Mouse (Mus musculus) kidney, postnatal 14 days (tissue): ENCODE measurements around the gene Pax3.

Source experiments
- DNase-seq: peaks from one replicate; pipeline ENCODE4 v3.0.0; 2022; ENCODE audit warnings: mixed read lengths

The Pax3 gene

GRCm38 (mm10) chr1:78171671-78172070 is 25.3 kb downstream of the Pax3 start:
- no peak for DNase-seq

- DNase-seq = no peak
Observed at GRCm38 (mm10) chr1:78170771-78171170, 26.2 kb downstream of the Pax3 start.

DNA sequence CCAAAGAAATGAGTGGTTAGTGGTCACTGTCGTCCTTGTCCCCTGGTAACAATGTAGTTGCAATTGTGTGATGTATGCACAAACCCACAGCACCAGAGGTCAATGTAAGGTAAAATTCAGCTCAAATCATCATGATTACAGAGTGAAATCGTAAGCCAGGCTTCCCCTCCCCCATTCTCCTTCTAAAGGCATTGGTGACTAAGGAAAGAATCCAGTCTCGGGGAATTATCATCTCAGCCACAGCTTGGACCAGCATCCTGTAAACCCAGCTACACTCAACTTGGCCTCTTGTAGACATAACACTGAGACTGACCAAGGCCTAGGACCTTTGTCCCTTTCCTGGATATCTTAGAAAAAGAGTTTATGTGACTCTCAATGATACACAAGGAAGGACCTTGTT is 28.1 kb downstream of the Pax3 start:
- no peak for DNase-seq

DNA sequence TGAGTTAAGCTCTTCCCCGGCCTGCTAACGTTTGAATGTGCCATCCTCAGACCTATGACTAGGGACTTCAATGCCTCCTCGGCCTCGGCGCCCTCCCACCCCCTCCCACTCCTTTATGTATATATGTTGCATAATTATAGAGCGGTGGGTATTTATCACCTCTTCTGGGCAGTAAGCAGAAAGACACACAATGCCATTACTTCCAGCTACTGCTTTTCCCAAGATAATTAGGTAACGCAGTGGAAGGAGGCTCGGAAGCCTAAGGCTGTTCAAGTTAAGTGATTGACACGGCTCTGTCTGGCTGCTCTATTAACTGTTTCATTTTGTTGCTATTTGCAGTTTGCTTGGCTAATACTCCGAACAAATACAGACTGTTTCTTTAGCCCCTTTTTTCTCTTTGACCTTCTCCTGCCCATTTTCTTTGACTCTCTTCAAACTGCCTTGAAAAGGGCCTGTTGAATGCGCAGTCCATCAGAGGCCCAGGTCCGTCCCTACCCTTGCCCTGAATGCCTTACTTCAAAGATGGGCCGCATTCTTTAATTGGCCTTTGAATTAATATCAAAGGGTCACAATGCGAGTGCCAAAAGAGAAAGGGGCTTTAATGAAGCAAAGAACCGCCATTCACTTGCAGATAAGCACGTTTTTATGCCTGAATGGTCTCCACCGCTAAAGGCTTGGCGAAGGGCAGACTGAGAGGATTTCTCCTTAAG is 29.2 kb downstream of the Pax3 start:
- DNase-seq = no peak

- no peak for DNase-seq
Observed at GRCm38 (mm10) chr1:78161745-78162144, 35.2 kb downstream of the Pax3 start.

DNA sequence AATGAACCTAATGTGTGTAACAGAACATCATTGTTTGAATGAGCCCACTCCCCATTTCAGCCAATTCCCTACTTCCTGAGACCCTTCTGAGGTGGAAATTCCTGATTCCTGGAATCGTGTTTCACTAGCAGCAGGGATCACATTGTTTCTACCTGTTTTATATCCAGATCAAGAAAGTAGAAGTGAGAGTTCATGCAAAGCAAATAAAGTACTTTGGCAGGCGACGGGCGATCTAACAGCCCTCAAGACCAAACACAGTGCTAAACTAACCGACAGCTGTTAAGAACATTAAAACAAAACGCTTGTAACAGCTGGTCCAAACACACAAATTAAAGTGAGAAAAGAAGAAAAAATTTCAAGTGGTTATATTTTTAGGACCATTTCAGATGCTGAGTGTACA is 39.0 kb downstream of the Pax3 start:
- DNase-seq = no peak

DNA sequence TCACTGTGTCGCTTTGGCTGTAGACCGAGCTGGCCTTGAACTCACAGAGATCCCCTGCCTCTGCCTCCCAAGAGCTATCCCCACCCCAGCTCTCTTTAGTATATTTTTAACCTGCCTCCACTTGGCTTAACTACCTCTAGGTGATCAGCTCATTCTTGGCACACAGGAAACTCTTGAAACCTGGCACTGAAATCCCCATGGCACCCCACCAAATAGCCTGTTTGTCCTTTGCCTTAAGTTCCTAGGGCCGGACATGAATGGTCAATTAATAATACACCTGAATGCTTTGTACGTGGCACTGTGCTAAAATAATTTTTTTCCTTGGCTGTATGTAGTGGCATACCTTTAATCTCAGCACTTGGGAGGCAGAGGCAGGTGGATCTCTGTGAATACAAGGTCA is 41.1 kb downstream of the Pax3 start:
- no peak for DNase-seq

DNA sequence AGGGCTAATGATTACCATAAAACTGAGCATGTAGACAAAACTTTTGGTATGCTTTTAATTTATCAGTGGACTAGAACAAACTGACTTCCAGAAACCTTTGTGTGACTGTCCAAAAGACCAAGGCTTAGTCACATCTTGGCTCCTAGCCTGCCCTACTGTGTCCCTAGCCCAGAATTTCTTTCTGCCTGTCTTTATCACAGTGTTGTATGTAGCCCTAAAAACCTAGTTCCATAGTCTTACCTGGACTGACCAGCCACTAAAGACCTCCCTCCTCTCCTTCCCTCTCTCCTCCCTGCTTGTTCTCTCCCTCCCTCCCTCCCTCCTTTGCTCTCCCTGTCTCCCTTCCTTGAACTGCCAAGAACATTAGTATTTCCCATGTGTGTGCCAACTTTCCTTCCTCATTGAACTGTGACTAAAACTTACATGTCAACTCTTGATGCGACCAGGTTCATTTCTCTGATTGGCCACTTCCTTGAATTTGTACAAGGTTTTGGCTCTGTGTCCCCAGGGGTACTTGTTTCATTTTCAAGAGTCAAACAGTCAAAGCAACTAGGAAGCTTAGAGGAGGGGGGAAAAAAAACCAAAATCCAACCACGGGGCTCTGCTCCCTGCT is 48.8 kb downstream of the Pax3 start:
- DNase-seq = no peak

DNA sequence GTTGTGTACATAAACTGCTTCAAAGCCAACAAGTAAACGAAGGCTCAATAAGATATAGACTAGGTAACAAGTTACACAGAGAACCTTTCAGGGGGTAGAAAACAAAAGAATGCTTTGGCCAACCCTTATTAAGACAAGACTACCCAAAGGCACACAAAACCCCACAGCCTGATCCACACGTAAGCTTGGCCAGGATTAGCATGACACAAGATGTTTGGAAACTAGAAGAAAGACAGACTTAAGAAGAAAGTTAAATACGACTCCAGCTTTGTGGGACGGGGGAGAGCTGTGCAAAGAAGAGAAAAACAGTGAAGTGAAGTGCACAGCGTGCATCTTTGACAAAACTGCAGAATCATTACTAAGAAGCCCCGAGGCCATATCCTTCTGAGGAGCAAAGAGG is 53.5 kb downstream of the Pax3 start:
- no peak for DNase-seq

DNA sequence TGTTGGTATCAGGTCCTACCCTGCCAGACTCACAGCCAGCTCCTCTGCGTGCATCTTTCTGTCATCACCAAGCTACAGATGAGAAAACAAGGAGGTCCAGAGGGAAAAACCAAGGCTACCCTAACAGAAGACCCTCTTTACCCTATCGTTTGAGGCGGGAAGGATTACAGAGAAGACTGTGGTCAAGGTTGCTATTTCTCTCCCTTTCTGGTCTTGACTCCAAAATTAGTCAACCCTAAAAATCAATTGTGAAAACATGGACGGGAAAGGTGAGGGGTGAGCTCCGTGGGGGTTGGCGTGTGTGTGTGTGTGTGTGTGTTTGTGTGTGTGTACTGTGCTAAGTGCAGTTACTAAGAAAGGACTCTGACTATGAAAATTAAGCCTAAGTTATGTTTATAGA is 54.0 kb downstream of the Pax3 start:
- DNase-seq = no peak

DNA sequence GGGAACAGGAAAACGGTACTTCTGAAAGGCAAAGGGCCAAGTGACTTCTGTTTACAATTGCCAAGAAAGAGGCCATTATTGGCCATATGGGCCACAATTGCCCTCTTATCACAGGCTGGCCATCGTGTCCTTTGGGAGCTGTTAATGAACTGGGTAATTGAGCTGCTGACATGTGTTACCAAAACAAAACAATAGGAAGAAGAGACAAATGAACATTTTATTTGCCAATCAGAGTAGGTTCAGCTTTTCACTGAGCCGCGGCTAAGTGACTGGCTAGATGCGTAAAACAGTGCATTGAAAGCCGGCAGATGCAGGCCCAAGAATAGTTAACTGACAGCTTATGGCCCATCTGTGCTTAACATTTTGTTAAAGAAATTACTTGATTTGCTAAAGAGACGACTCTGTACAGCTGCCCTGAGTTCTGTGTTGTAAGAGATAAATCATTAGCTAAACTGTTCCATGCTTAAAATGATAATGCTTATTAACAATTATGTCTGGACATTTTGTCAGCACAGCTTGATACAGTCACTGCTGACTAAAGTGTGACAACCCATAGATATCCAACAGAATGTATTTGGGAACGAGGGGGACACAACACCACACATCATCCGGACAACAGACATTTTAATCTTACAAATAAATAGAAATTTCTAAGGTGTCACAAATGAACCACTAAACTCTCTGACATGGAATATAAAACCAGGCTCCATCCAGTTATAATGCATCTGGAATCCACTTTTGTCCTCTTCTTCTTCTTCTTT is 55.0 kb downstream of the Pax3 start:
- DNase-seq = no peak

DNA sequence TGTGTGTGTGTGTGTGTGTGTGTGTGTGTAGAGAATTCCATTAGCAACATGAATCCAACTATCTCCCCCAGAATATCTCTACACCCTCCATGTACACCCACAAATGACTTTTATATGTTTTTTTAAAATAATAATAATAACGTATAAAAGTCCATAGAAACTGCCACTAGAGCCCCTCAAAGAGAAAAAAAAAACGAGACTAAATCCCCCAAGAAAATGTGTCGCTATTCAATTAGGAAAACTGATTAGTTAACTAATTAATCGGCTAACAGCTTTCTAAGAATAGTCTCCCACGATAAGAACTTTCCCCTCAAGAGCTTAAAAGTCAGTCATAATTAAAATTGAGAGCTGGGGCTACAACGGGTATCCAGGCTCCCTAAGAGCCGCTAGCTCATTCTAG is 55.6 kb downstream of the Pax3 start:
- no peak for DNase-seq

- no peak for DNase-seq
Observed at GRCm38 (mm10) chr1:78140505-78141303, 56.2 kb downstream of the Pax3 start.

GRCm38 (mm10) chr1:78139287-78139686 is 57.6 kb downstream of the Pax3 start:
- no peak for DNase-seq

DNA sequence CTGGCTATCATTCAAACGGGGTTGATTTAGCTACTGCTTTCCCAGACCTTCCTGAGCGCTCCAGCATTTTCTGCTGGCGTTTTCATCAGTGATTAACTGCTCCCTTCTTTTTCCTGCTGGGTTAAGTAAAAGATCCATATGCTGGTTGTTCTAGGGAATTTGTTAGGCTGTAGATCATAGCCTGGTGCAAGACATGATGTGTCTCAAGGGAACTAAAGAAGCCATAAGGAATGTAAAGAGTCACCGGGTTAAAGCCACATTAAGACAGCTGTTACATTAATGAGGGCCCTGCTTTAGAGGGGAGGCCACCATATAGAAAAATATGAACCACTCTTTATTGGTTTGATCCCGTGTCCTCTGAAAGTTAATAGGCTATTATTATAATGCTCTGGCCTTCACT is 67.7 kb downstream of the Pax3 start:
- no peak for DNase-seq

DNA sequence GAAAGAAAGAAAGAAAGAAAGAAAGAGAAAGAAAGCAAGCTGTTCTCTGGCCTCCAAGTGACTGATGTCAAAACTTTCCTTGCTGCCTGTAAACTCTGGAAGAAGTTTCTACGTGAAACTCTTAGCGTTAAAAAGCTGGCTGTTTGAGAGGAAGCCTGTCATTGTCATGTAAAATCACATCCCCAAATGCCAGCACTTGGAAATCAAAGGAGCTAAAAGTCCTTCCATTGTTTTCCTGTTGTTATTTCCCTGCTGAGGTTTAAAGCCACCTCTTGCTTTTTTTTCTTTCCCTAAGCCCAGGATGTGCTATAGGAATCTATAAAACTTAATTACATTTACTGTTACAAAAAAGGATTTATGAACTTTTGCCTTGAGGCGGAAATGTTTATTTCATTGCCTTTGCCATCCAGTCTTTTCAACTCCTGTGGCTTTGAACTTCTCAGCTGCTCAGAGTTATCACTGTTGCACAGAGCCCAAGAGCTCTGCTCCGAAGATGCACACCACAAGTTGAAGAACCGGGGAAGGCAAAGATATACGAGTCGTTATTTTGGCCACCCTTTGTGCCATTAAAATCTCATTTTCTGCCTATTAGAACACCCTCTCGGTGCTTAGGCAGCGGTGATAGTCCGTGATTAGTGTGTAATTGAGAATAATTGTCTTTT is 76.9 kb downstream of the Pax3 start:
- DNase-seq = no peak

DNA sequence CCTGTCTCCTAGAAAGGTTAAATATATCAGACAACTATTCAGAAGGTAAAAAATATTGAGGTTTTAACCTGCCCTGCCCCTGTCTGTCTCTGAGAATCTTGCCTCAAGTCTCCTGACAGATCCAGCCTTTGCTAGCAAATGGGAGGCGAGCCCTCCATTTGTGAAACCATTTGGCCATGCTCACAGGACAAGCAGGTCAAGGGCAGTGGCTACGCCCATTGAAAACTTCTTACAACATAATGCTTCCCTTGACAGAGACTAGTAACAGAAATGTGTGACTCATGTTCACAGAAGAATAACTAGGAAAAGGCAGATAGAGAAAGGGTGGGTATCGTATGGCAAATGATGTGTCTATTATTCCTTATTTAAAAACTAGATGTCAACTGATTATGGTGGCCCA is 80.9 kb downstream of the Pax3 start:
- no peak for DNase-seq

DNA sequence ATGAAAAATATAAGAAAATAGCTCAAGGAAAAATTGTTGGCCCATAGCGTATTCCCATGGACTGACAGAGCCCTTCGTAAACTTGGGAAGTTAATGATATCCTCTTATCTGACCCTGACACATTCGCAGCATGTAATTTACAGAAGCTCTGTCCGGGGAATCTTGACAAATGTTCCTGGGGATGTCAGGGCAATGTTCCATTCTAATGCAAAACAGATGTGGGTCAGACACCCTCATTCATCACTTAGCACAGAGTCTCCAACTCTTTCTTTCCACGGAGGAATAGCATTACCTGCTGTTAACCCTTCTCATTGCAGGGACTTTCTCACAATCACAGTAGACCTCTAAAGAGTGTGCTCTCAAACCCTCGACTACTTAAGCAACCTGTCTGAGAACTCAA is 86.6 kb downstream of the Pax3 start:
- DNase-seq = no peak

GRCm38 (mm10) chr1:78103511-78103910 is 93.4 kb downstream of the Pax3 start:
- DNase-seq = no peak

DNA sequence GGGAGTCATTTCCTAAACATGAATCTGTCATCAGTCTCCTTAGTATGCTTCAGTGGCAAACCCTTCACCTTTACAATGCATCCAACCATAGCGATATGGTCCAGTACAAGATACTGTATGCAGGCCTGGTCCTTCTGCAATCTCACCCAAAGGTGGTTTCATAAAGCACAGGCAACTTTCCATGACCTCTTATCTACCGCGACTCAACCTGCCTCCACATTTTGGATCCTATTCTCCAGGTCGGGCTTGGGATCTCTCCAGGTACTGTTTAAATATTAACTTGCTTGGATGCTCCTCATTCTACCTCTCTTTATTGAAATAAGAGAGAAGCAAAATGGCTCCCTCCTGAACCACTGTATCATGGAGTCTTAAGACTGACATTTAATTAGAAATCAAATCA is 103.3 kb downstream of the Pax3 start:
- no peak for DNase-seq

DNA sequence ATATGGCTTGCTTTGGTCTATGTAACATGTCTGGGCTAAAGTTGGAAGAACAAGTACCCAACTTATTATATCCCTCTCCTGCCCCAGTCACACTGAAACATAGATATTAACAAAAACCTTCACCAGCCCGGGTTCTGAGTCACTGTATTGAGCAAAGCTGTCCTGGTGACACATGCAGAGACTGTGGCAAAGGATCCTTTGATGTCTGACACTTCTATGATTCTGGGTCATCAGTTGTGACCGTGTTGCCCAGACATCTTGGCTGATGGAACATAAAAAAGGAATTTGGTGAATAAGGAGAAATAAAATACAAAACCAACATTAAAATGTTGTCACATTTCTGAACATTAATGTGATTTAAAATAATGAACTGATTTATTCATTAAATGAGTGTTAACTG is 108.3 kb downstream of the Pax3 start:
- DNase-seq = no peak

- DNase-seq = peak; percentile 1
Observed at GRCm38 (mm10) chr1:78081761-78082160, 115.2 kb downstream of the Pax3 start.

DNA sequence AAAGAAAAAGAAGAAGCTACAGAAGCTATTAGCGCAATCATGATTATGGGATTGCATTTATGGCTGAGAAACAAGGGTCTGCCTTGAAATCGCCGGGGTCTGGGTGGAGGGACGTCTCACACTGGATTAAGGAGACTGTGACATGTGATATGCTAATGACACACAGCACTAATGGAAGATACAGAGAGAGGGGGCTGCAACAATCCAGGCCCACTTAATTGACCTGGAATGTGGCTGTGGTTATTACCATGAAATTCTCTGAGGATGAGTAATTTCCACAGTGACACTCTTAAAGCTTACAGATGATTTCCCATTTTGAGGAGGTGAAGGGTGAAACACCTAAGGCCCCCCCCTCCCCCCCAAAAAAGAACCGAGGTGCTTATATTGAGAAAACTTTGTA is 136.1 kb downstream of the Pax3 start:
- no peak for DNase-seq
